Mouse (Mus musculus): ENCODE data around the gene Rxrg. TPM values are rescaled to one million over a fixed set of nuclear protein-coding genes. Genes with fewer than 3 reads are reported as not detected.
A peak's percentile ranks its signal among the peaks of the same experiment; 100 is the strongest.

Gene Rxrg
- total and polyA plus RNA-seq, 2 experiments = 5.1 to 9.2 TPM

DNA sequence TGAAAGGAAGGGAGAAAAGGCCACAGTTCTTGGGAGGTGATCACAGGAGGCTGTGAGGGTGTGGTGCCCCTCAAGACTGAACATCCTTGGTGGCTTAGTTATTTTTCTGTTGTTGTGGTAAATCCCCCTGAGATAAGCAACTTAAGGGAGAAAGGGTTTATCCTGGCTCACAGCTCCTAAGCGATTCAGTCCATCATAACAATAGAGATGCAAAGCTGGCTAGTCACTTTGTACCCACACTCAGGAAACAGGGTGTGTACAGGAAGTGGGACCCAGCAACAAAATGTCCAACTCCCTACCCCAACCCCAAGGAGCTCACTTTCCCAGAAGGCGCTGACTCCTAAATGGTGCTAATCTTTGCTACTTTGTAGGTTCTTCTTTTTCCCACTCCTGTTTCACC is 54.2 kb downstream of the Rxrg start:
- peaks cover 4% of the 10 kb centered on the region for H3K4me1 ChIP-seq (ENCODE audit: control insufficient read depth, insufficient read depth, low read length)
- no peaks in the 10 kb centered on the region for H3K27me3 ChIP-seq (ENCODE audit: control insufficient read depth, insufficient read depth, low read length)
- H3K36me3 ChIP-seq (ENCODE audit: control insufficient read depth, insufficient read depth, low read length) = no peaks in the 10 kb centered on the region
- H3K9ac ChIP-seq (ENCODE audit: low read depth, low read length) = no peak overlapping the region
- H3K27ac ChIP-seq (replicated peaks; ENCODE audit: insufficient read depth, low read depth, low read length) = no peak overlapping the region
- H3K79me2 ChIP-seq (ENCODE audit: control insufficient read depth, insufficient read depth, low read length) = no peaks in the 10 kb centered on the region
- no peak overlapping the region for H3K4me3 ChIP-seq (ENCODE audit: insufficient read depth, low read depth, low read length)
- WGBS = 69% methylated on average over 2 of the region's 2 CpGs
- TF ChIP-seq CTCF (IDR thresholded peaks at IDR 0.05; ENCODE audit: low read depth, low read length) (no peak), POLR2A (IDR thresholded peaks at IDR 0.05; ENCODE audit: extremely low read depth, insufficient read depth, low read length) (no peak)
- no peak for DNase-seq (ENCODE audit: extremely low read depth, low read depth, low spot score)

DNA sequence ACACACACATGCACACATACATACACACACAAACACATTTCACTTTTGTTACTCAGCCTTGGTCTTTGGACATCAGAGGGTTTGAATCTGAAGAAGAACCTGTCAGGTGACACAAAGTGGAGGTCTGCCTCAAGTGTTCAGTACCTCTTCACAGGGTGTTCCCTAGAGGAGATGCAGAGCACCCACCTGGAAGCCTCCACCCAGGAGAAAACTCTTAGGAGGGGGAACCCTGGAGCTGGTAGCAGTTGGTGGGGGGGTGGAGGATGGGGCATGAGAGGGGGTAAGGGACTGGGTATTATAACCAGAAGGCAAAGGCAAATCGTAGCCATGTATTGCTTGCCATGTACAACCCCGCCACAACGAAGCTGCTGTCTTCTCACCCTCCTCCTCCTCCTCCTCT is 60.9 kb downstream of the Rxrg start:
- Histone ChIP-seq H3K4me3 (ENCODE audit: insufficient read depth, low read depth, low read length) (no peak overlapping the region), H3K4me1 (ENCODE audit: control insufficient read depth, insufficient read depth, low read length) (no peaks in the 10 kb centered on the region), H3K36me3 (ENCODE audit: control insufficient read depth, insufficient read depth, low read length) (no peaks in the 10 kb centered on the region), H3K9ac (ENCODE audit: low read depth, low read length) (no peak overlapping the region), H3K79me2 (ENCODE audit: control insufficient read depth, insufficient read depth, low read length) (no peaks in the 10 kb centered on the region), H3K27me3 (ENCODE audit: control insufficient read depth, insufficient read depth, low read length) (peaks cover 23% of the 10 kb centered on the region), H3K27ac (replicated peaks; ENCODE audit: insufficient read depth, low read depth, low read length) (no peak overlapping the region)
- TF ChIP-seq POLR2A (IDR thresholded peaks at IDR 0.05; ENCODE audit: extremely low read depth, insufficient read depth, low read length) = no peak
- TF ChIP-seq CTCF (IDR thresholded peaks at IDR 0.05; ENCODE audit: low read depth, low read length) = no peak
- DNase-seq (ENCODE audit: extremely low read depth, low read depth, low spot score) = no peak
- WGBS = 94% methylated on average over 3 of the region's 3 CpGs

DNA sequence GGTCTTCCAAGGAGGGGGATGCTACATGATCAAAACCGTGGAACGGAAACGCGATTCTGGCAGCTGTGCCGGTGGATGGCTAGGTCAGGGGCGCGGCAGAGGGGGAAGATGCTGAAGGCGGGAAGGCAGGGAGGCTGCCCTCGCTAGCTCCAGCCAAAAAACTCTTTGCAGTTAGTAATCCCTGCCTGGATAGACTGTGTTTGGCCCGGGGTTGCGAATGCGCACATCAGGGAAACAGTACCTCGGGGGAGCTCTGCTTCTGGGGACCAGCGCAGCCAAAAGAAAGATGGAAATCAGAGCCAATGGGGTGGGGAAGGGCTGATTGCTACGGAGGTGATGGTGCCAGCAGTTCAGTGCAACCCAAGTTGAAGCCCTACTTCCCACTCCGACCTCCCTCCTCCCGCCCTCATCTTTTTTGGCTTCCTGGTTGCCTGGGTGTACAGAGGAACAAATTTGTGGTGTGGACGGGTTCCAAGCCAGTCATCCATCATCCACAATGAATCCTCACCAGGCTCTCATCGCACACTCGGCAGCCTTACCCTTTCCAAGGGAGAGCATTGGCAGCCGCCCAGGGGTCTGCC is 62.4 kb downstream of the Rxrg start:
- no peaks in the 10 kb centered on the region for H3K4me1 ChIP-seq (ENCODE audit: control insufficient read depth, insufficient read depth, low read length)
- H3K4me3 ChIP-seq (ENCODE audit: insufficient read depth, low read depth, low read length) = no peak overlapping the region
- no peaks in the 10 kb centered on the region for H3K79me2 ChIP-seq (ENCODE audit: control insufficient read depth, insufficient read depth, low read length)
- H3K27ac ChIP-seq (replicated peaks; ENCODE audit: insufficient read depth, low read depth, low read length) = no peak overlapping the region
- TF ChIP-seq POLR2A (IDR thresholded peaks at IDR 0.05; ENCODE audit: extremely low read depth, insufficient read depth, low read length) (no peak), CTCF (IDR thresholded peaks at IDR 0.05; ENCODE audit: low read depth, low read length) (no peak)
- no peak for DNase-seq (ENCODE audit: extremely low read depth, low read depth, low spot score)
- no peak overlapping the region for H3K9ac ChIP-seq (ENCODE audit: low read depth, low read length)
- H3K27me3 ChIP-seq (ENCODE audit: control insufficient read depth, insufficient read depth, low read length) = peaks cover 23% of the 10 kb centered on the region
- 4% methylated on average over 21 of the region's 21 CpGs for WGBS
- H3K36me3 ChIP-seq (ENCODE audit: control insufficient read depth, insufficient read depth, low read length) = no peaks in the 10 kb centered on the region

DNA sequence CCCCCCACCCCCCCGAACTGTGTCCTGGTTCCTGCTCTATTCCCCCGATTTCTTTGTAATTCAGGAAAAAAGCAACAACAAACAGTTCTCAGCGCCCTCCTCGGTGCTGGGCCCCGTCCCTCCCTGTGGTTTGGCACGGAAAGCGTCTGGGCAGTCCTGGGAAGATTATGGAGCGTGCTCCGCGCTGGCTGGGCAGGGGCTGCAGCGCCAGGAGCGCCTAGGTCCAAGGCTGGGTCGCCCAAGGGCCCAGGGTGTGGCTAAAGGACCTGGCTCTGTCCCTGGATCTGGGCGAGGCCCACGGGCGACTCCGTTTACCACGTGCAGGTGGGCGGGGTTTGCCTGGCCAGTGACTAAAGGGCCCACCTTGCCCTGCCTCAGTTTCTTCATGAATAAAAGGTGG is 62.9 kb downstream of the Rxrg start:
- no peaks in the 10 kb centered on the region for H3K4me1 ChIP-seq (ENCODE audit: control insufficient read depth, insufficient read depth, low read length)
- peaks cover 23% of the 10 kb centered on the region for H3K27me3 ChIP-seq (ENCODE audit: control insufficient read depth, insufficient read depth, low read length)
- H3K9ac ChIP-seq (ENCODE audit: low read depth, low read length) = no peak overlapping the region
- no peak overlapping the region for H3K4me3 ChIP-seq (ENCODE audit: insufficient read depth, low read depth, low read length)
- H3K36me3 ChIP-seq (ENCODE audit: control insufficient read depth, insufficient read depth, low read length) = no peaks in the 10 kb centered on the region
- no peaks in the 10 kb centered on the region for H3K79me2 ChIP-seq (ENCODE audit: control insufficient read depth, insufficient read depth, low read length)
- WGBS = 3% methylated on average over 19 of the region's 19 CpGs
- no peak overlapping the region for H3K27ac ChIP-seq (replicated peaks; ENCODE audit: insufficient read depth, low read depth, low read length)
- TF ChIP-seq POLR2A (IDR thresholded peaks at IDR 0.05; ENCODE audit: extremely low read depth, insufficient read depth, low read length) (no peak), CTCF (IDR thresholded peaks at IDR 0.05; ENCODE audit: low read depth, low read length) (no peak)
- DNase-seq (ENCODE audit: extremely low read depth, low read depth, low spot score) = no peak

DNA sequence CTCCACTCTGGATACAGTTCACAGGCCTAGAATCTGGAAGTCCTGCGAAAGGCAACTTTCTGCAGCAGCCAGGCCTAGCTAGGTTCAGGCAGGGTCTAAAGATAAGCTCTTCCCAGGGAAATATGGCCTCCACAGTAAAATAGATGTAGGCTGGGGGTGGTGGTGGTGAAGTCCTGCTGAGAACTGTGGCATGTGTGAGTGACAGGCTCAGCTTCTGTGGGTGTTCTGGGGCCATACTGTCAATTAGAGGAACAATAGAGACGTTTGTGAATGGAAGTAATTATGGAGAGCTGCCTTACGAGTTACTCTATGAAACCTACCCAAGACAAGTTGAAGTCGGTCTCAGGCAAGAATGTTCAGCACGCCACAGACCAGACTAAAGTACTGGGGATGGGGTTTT is 65.0 kb downstream of the Rxrg start:
- 75% methylated on average over 5 of the region's 5 CpGs for WGBS
- TF ChIP-seq CTCF (IDR thresholded peaks at IDR 0.05; ENCODE audit: low read depth, low read length) (no peak), POLR2A (IDR thresholded peaks at IDR 0.05; ENCODE audit: extremely low read depth, insufficient read depth, low read length) (no peak)
- Histone ChIP-seq H3K36me3 (ENCODE audit: control insufficient read depth, insufficient read depth, low read length) (no peaks in the 10 kb centered on the region), H3K9ac (ENCODE audit: low read depth, low read length) (no peak overlapping the region), H3K27ac (replicated peaks; ENCODE audit: insufficient read depth, low read depth, low read length) (no peak overlapping the region), H3K4me3 (ENCODE audit: insufficient read depth, low read depth, low read length) (no peak overlapping the region), H3K4me1 (ENCODE audit: control insufficient read depth, insufficient read depth, low read length) (no peaks in the 10 kb centered on the region), H3K27me3 (ENCODE audit: control insufficient read depth, insufficient read depth, low read length) (peaks cover 18% of the 10 kb centered on the region), H3K79me2 (ENCODE audit: control insufficient read depth, insufficient read depth, low read length) (no peaks in the 10 kb centered on the region)
- no peak for DNase-seq (ENCODE audit: extremely low read depth, low read depth, low spot score)

DNA sequence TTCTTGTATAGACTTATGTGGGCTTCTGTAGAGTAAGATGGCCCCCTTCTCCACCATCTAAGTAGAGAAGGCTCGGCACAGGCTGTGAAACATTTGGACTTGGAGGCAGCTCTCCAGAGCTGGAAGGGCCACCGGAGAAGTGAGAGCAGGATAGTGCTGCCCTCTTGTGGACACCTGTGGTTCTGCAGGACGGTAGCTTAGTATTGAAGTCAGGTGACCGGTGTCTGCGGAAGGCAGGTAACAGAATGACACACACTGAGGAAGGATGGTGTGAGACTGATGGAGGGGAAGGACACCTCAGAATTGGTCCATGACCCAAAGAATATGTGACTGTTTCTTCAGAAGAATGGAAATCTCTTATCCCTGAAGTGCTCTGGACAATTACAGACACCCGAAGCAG is 71.6 kb downstream of the Rxrg start:
- Histone ChIP-seq H3K9ac (ENCODE audit: low read depth, low read length) (no peak overlapping the region), H3K27ac (replicated peaks; ENCODE audit: insufficient read depth, low read depth, low read length) (no peak overlapping the region), H3K4me3 (ENCODE audit: insufficient read depth, low read depth, low read length) (no peak overlapping the region), H3K79me2 (ENCODE audit: control insufficient read depth, insufficient read depth, low read length) (no peaks in the 10 kb centered on the region), H3K36me3 (ENCODE audit: control insufficient read depth, insufficient read depth, low read length) (no peaks in the 10 kb centered on the region), H3K27me3 (ENCODE audit: control insufficient read depth, insufficient read depth, low read length) (peaks cover 4% of the 10 kb centered on the region; the same call in 1 of the 2 replicates), H3K4me1 (ENCODE audit: control insufficient read depth, insufficient read depth, low read length) (no peaks in the 10 kb centered on the region)
- TF ChIP-seq CTCF (IDR thresholded peaks at IDR 0.05; ENCODE audit: low read depth, low read length) (peak; percentile 91), POLR2A (IDR thresholded peaks at IDR 0.05; ENCODE audit: extremely low read depth, insufficient read depth, low read length) (no peak)
- peak; percentile 42 for DNase-seq (ENCODE audit: extremely low read depth, low read depth, low spot score)
- 25% methylated on average over 6 of the region's 6 CpGs for WGBS

All from liver, adult 2 months (tissue).